Mouse (Mus musculus) liver, embryonic 16.5 days (tissue): ENCODE results near the gene Plpp3. TPM values are rescaled to one million over a fixed set of nuclear protein-coding genes. Genes with fewer than 3 reads are reported as not detected.

Experiments
- ATAC-seq: fragments of 200-750 bp; cut with Nextera tagmentation; 2 replicates; pipeline ENCODE4 v1.8.0; 2017; ENCODE audit warnings: low read depth, mild to moderate bottlenecking, moderate number of reproducible peaks, moderate library complexity
- H3K27ac ChIP-seq: fragments of 300-500 bp; sonication (generic); 2 replicates; pipeline ENCODE4 v1.5.1; 2014; ENCODE audit warnings: mild to moderate bottlenecking, low read length
- H3K27me3 ChIP-seq: fragments of 300-500 bp; sonication (generic); 2 replicates; pipeline ENCODE4 v1.6.1; 2014; ENCODE audit warnings: low read depth, low read length, mixed read lengths; ENCODE audit not compliant: control insufficient read depth, insufficient read depth
- H3K36me3 ChIP-seq: fragments of 300-500 bp; sonication (generic); 2 replicates; pipeline ENCODE4 v1.6.1; 2014; ENCODE audit warnings: mild to moderate bottlenecking; ENCODE audit not compliant: control insufficient read depth, insufficient read depth
- H3K4me1 ChIP-seq: fragments of 300-500 bp; sonication (generic); 2 replicates; pipeline ENCODE4 v1.6.1; 2014; ENCODE audit warnings: low read depth, low read length, mixed read lengths; ENCODE audit not compliant: control insufficient read depth
- H3K4me2 ChIP-seq: fragments of 300-500 bp; sonication (generic); 2 replicates; pipeline ENCODE4 v1.6.1; 2014; ENCODE audit warnings: low read depth, low read length, mixed read lengths
- H3K4me3 ChIP-seq: fragments of 300-500 bp; sonication (generic); 2 replicates; pipeline ENCODE4 v1.5.1; 2014; ENCODE audit warnings: low read depth, mild to moderate bottlenecking, low read length
- H3K9ac ChIP-seq: fragments of 300-500 bp; sonication (generic); 2 replicates; pipeline ENCODE4 v1.6.1; 2014; ENCODE audit warnings: low read depth, low read length
- H3K9me3 ChIP-seq: fragments of 300-500 bp; sonication (generic); replicated peaks from 2 replicates; pipeline ENCODE4 v1.6.1; 2016; ENCODE audit warnings: low read length; ENCODE audit not compliant: control insufficient read depth
- WGBS: fragments of 180-500 bp; shearing (Covaris S2); extraction: QIAGEN DNeasy Blood & Tissue Kit; methylation state at CpG from one replicate; pipeline ENCODE4 v1.1.7; 2014; ENCODE audit not compliant: insufficient replicate concordance; 5-methylcytosine and 5-hydroxymethylcytosine counted together
- polyA plus RNA-seq: library from polyadenylated mRNA; unstranded; fragments of >200 nt; fragmentation: Nextera tagmentation; extraction: Ambion mirVana; gene quantifications from 2 replicates; pipeline ENCODE4 v1.2.1, GENCODE M21; 2015

Gene Plpp3
- polyA plus RNA-seq, 1 experiment from 2014 or later: 21.2 TPM

DNA sequence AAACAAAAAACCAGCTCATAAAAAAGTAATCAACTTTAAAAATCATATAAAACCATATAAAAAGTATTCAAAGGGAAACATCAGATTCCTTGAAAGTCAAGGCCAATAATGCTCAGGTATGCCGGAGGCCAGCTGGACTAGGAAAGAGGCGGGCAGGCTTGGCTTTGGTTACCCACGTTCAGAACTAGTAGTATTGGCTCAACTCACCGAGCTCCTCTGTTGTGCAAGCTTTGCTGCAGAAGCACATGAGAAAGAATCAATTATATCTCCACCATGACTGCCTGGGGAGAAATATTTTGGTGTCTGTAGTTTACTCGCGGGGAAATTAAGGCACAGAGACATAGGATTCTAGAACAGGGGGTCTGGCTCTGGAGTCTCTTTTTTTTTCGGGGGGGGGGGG lies 866 bp upstream of the Plpp3 start:
- WGBS: 55% methylated on average over 7 of the region's 7 CpGs
- ATAC-seq: no peak
- H3K27me3 ChIP-seq: peaks cover 21% of the 10 kb centered on the region

GRCm38 (mm10) chr4:105156955-105157275 lies 232 bp upstream of the Plpp3 start:
- no peaks in the 10 kb centered on the region for H3K9me3 ChIP-seq
- H3K27me3 ChIP-seq: peaks cover 21% of the 10 kb centered on the region
- peak overlapping the region; percentile 67 for H3K4me3 ChIP-seq
- H3K9ac ChIP-seq: no peak overlapping the region
- H3K4me1 ChIP-seq: no peaks in the 10 kb centered on the region
- peaks cover 3% of the 10 kb centered on the region; the same call in 1 of the 2 replicates for H3K36me3 ChIP-seq
- no peak for ATAC-seq
- H3K4me2 ChIP-seq: peak overlapping the region; percentile 58
- 0% methylated on average over 4 of the region's 4 CpGs for WGBS
- no peak overlapping the region; the same call in 1 of the 2 replicates for H3K27ac ChIP-seq

More for the DNA sequence above, 866 bp upstream of the Plpp3 start:
- H3K27ac ChIP-seq: no peak overlapping the region
- H3K4me1 ChIP-seq: no peaks in the 10 kb centered on the region
- 0 out of 2 replicates have a peak, but pooled peaks cover under 1% of the 10 kb centered on the region for H3K36me3 ChIP-seq
- H3K9ac ChIP-seq: no peak overlapping the region
- H3K4me2 ChIP-seq: no peak overlapping the region
- no peak overlapping the region for H3K4me3 ChIP-seq
- H3K9me3 ChIP-seq: no peaks in the 10 kb centered on the region

- peak overlapping the region; percentile 67 for H3K4me3 ChIP-seq
- H3K9ac ChIP-seq: peak overlapping the region; percentile 70
- under 1% methylated on average over 26 of the region's 26 CpGs for WGBS
These were observed 1.0 kb downstream of the Plpp3 start for GRCm38 (mm10) chr4:105158169-105158555.

GRCm38 (mm10) chr4:105158651-105159530 lies 1.7 kb downstream of the Plpp3 start:
- peak overlapping the region; percentile 58 for H3K4me2 ChIP-seq
- H3K4me1 ChIP-seq: peaks cover 2% of the 10 kb centered on the region
- ATAC-seq: no peak
- H3K9ac ChIP-seq: peak overlapping the region; percentile 70
- peaks cover 21% of the 10 kb centered on the region for H3K27me3 ChIP-seq
- peaks cover 3% of the 10 kb centered on the region; the same call in 1 of the 2 replicates for H3K36me3 ChIP-seq
- 12% methylated on average over 18 of the region's 18 CpGs for WGBS
- no peak overlapping the region for H3K27ac ChIP-seq
- peak overlapping the region; percentile 67 for H3K4me3 ChIP-seq
- H3K9me3 ChIP-seq: no peaks in the 10 kb centered on the region

More at GRCm38 (mm10) chr4:105158169-105158555, 1.0 kb downstream of the Plpp3 start:
- peaks cover 21% of the 10 kb centered on the region for H3K27me3 ChIP-seq
- peak overlapping the region; percentile 85; the same call in 1 of the 2 replicates for H3K27ac ChIP-seq
- H3K4me1 ChIP-seq: peaks cover 2% of the 10 kb centered on the region
- peaks cover 3% of the 10 kb centered on the region; the same call in 1 of the 2 replicates for H3K36me3 ChIP-seq
- H3K9me3 ChIP-seq: no peaks in the 10 kb centered on the region
- peak; percentile 59 for ATAC-seq
- H3K4me2 ChIP-seq: peak overlapping the region; percentile 58

DNA sequence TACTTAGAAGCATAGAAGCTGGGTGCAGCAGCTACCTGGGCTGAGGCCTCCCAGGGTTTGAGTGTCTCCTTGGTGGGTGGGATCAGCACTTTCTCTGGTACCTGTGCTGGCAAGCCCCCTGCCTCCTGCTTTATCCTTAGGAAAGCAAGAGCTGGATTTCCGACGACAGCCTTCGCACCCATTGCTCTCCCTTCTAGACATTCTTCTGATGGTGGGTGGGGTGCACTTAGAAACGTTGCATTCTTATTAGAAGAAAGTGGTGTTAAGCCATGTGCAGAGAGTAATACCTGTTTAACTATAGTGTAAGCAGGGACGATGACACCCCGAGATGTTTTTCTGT lies 2.4 kb downstream of the Plpp3 start:
- Histone ChIP-seq H3K4me3 (peak overlapping the region; percentile 67), H3K27me3 (peaks cover 21% of the 10 kb centered on the region), H3K9me3 (no peaks in the 10 kb centered on the region), H3K27ac (no peak overlapping the region), H3K36me3 (peaks cover 3% of the 10 kb centered on the region; the same call in 1 of the 2 replicates), H3K9ac (no peak overlapping the region), H3K4me1 (peaks cover 2% of the 10 kb centered on the region), H3K4me2 (peak overlapping the region; percentile 58)
- no peak for ATAC-seq
- WGBS: 45% methylated on average over 6 of the region's 6 CpGs

- H3K27ac ChIP-seq: no peak overlapping the region
- H3K36me3 ChIP-seq: peaks cover 3% of the 10 kb centered on the region; the same call in 1 of the 2 replicates
- no peak overlapping the region for H3K4me2 ChIP-seq
- H3K27me3 ChIP-seq: peaks cover 21% of the 10 kb centered on the region
- no peak overlapping the region for H3K4me3 ChIP-seq
- no peak overlapping the region for H3K9ac ChIP-seq
- H3K4me1 ChIP-seq: peaks cover 2% of the 10 kb centered on the region
- WGBS: 67% methylated on average over 6 of the region's 6 CpGs
- ATAC-seq: no peak
- H3K9me3 ChIP-seq: no peaks in the 10 kb centered on the region
These were observed 3.3 kb downstream of the Plpp3 start for GRCm38 (mm10) chr4:105160470-105160869.

DNA sequence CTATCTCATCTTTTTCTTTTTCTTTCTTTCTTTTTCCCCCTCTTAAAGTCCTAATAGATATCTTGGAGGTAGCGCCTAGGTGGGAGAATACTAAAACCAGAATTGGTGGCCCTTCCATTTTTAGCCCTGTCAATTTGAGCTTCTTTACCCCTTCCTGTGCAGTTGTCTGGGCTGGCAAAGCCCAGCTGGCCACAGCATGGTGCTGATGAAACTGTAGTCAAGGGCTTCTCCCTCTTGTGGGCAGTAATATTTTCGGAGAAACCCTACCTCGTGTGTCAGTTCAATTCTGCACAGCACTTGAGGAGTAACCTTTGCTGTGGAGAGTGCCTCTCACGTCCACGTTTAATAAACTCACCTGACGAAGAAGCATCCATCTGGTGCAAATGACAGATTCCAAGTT lies 4.9 kb downstream of the Plpp3 start:
- ATAC-seq: no peak
- no peak overlapping the region for H3K4me3 ChIP-seq
- H3K27me3 ChIP-seq: peaks cover 21% of the 10 kb centered on the region
- no peaks in the 10 kb centered on the region for H3K9me3 ChIP-seq
- H3K36me3 ChIP-seq: peaks cover 3% of the 10 kb centered on the region; the same call in 1 of the 2 replicates
- peaks cover 2% of the 10 kb centered on the region for H3K4me1 ChIP-seq
- H3K27ac ChIP-seq: no peak overlapping the region
- H3K4me2 ChIP-seq: no peak overlapping the region
- WGBS: 54% methylated on average over 6 of the region's 6 CpGs
- no peak overlapping the region for H3K9ac ChIP-seq

DNA sequence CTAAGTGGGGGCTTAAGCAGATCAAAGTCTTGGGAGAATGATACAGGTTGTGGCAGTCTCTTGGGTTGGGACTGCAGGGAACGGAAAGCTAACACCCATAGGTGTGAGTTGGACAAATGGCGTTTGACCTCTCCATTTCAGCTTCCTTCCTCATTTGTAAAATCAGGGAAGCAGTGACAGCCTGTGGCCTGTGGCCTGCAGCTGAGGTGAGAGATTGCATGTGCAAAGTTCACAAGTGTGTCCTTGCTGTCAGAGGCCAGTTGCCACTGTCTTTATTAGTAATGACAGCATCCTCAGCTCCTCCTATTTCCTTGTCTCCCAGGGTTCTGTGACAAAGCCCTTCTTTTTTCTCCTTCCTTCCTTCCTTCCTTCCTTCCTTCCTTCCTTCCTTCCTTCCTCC lies 5.5 kb downstream of the Plpp3 start:
- H3K9ac ChIP-seq: no peak overlapping the region
- no peak for ATAC-seq
- 18% methylated on average over 2 of the region's 2 CpGs for WGBS
- H3K27ac ChIP-seq: no peak overlapping the region
- H3K9me3 ChIP-seq: no peaks in the 10 kb centered on the region
- H3K4me2 ChIP-seq: no peak overlapping the region
- peaks cover 3% of the 10 kb centered on the region; the same call in 1 of the 2 replicates for H3K36me3 ChIP-seq
- peaks cover 2% of the 10 kb centered on the region for H3K4me1 ChIP-seq
- peaks cover 15% of the 10 kb centered on the region for H3K27me3 ChIP-seq
- no peak overlapping the region for H3K4me3 ChIP-seq

- 42% methylated on average over 4 of the region's 4 CpGs for WGBS
- Histone ChIP-seq H3K4me3 (no peak overlapping the region), H3K9ac (no peak overlapping the region), H3K4me2 (no peak overlapping the region), H3K27ac (no peak overlapping the region), H3K4me1 (peaks cover 2% of the 10 kb centered on the region), H3K36me3 (peaks cover 3% of the 10 kb centered on the region; the same call in 1 of the 2 replicates), H3K9me3 (no peaks in the 10 kb centered on the region), H3K27me3 (peaks cover 5% of the 10 kb centered on the region; the same call in 1 of the 2 replicates)
- ATAC-seq: no peak
These were observed 6.8 kb downstream of the Plpp3 start for GRCm38 (mm10) chr4:105163981-105164411.
